Mouse (Mus musculus): Measurements from ENCODE around the gene Tnfrsf11a. TPM values are rescaled to one million over a fixed set of nuclear protein-coding genes. Genes with fewer than 3 reads are reported as not detected.
A peak's percentile ranks its signal among the peaks of the same experiment; 100 is the strongest.
"Not testable (repeated sequence)": the region's sequence is repeated elsewhere in the genome, so short reads cannot be mapped to it uniquely, and the experiment has no call there.

Gene Tnfrsf11a
- 1.9 and 4.9 TPM in 2 replicates for total RNA-seq (2021)
- long read RNA-seq, experiment 1, partial matches to known transcripts: 0 of 4 reads
- long read RNA-seq, experiment 1, other reads (novel, unspliced or antisense): 3 of 4 reads
- long read RNA-seq, experiment 2, partial matches to known transcripts: 0 of 3 reads
- long read RNA-seq, experiment 2, other reads (novel, unspliced or antisense): 3 of 3 reads

GRCm38 (mm10) chr1:105780457-105781364 is at the start of gene Tnfrsf11a:
Gene Tnfrsf11a, plus strand, starts transcription at chr1:105780718.
- peak; percentile 84 for DNase-seq

GRCm38 (mm10) chr1:105735318-105735717 is 45.2 kb upstream of the Tnfrsf11a start:
- no peak for DNase-seq

- DNase-seq: no peak
These were observed 42.2 kb upstream of the Tnfrsf11a start for GRCm38 (mm10) chr1:105738334-105738733.

GRCm38 (mm10) chr1:105739493-105739892 is 41.0 kb upstream of the Tnfrsf11a start:
- no peak for DNase-seq

- DNase-seq: no peak
These were observed 38.0 kb upstream of the Tnfrsf11a start for GRCm38 (mm10) chr1:105742481-105742880.

- no peak for DNase-seq
These were observed 34.1 kb upstream of the Tnfrsf11a start for GRCm38 (mm10) chr1:105746444-105746843.

GRCm38 (mm10) chr1:105746858-105747596 is 33.5 kb upstream of the Tnfrsf11a start:
- DNase-seq: no peak

- no peak for DNase-seq
These were observed 32.3 kb upstream of the Tnfrsf11a start for GRCm38 (mm10) chr1:105748091-105748799.

- DNase-seq: no peak
These were observed 28.3 kb upstream of the Tnfrsf11a start for GRCm38 (mm10) chr1:105752196-105752595.

GRCm38 (mm10) chr1:105752944-105753343 is 27.6 kb upstream of the Tnfrsf11a start:
- DNase-seq: no peak

GRCm38 (mm10) chr1:105758798-105759197 is 21.7 kb upstream of the Tnfrsf11a start:
- DNase-seq: no peak

GRCm38 (mm10) chr1:105759422-105760165 is 20.9 kb upstream of the Tnfrsf11a start:
- no peak for DNase-seq

- DNase-seq: no peak
These were observed 14.9 kb upstream of the Tnfrsf11a start for GRCm38 (mm10) chr1:105765586-105765985.

- DNase-seq: not testable (repeated sequence)
These were observed 14.4 kb upstream of the Tnfrsf11a start for GRCm38 (mm10) chr1:105766099-105766498.

DNA sequence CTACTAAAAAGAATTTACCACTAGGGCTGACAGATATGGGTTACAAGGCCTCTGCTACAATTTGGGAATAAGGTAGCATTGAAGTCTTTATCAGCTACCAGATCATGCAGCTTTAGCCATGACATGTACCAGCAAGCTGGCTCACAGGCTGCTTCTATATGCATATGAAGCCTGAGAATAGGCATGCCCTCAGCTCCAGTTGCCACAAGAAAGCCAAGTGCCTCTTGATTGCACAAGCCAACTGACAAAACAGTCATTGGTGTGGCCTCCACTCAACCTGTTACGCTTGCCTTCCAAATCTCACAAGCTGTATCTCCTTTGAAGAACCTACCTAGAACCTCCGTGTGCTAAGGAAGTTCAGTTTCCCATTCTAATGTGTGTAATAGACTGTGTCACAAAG is 12.1 kb upstream of the Tnfrsf11a start:
- DNase-seq: no peak

- DNase-seq: no peak
These were observed 9.8 kb upstream of the Tnfrsf11a start for GRCm38 (mm10) chr1:105770685-105771084.

- DNase-seq: no peak
These were observed 4.1 kb upstream of the Tnfrsf11a start for GRCm38 (mm10) chr1:105776426-105776825.

GRCm38 (mm10) chr1:105780079-105780456 is 450 bp upstream of the Tnfrsf11a start:
- no peak for DNase-seq

DNA sequence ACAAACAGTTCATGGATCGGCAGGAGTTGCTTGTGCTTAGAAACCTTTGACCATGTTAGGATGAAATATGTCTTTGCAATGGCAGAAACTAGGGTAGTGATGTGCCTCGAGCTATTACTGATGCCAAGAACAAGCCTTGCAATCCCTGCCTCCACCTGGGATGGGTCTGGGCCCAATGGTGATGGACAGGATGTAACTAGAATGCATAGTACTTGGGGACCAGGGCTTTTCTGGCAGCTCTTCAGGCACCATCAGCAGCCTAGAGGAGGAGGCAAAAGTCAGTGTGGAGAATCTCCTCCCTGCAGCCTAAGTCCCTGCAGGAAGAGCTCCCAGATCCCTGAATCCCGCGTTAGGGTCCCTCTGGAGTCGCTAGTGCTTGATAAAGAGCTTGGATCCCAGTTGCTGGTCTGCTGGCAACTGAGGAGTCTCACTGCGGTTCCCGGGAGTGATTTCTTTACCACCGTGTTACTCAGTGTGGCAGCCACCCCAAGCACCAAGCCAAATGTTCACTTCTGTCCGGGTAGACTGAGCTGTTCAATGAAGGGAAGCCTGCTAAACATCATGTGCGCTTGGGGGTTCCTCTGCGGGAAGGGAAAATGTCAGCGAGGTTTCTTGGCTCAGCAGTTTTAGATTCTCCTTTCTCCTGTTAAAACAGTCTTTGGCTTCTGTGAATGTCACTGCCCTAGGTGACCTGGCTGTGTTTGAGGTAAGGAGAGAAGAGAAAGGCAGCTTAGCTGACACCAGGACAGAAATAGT is 1.1 kb downstream of the Tnfrsf11a start:
- DNase-seq: no peak

DNA sequence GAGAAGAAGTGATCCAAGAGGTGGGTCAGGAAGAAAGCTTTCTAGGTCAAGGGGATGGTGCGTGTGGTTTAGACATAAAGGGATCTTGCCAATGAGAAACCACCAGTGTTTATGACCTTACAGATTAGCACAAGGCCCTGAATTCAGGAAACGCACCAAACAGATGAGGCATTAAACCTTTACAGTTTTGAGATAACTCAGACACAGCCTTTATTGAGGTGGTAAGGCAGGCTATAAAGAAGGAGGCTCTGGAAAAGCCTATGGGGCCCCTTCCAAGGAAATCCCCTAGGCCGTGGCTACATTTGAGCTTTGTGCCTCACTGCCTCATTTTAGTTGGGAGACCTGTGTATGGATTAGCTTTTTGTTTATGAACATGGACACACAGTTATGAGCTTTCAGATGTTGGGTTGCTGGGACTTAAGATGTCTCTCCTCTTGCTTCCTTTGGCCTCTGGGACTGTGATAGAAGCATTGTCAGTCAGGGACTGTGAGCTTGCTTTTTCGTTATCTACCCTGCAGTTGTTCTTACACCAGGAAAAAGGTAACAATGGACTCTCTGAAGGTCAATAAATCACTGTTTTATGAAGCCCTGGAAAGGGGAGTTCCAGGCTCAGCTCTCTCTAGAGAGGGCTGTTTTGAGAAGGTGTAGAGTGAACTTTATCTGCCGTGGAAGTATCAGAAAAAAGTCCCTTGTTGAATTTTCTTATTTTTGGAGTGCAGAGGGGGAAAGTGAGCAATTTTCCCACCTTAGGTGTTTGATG is 3.9 kb downstream of the Tnfrsf11a start:
- DNase-seq: no peak
